Mouse (Mus musculus) limb, embryonic 11.5 days (tissue): ENCODE results near the gene Tecpr1. TPM values are rescaled to one million over a fixed set of nuclear protein-coding genes. Genes with fewer than 3 reads are reported as not detected.

Experiments used
- ATAC-seq: fragments of 200-750 bp; cut with Nextera tagmentation; 2 replicates; pipeline ENCODE4 v1.8.0; 2017; ENCODE audit warnings: low read depth; ENCODE audit not compliant: insufficient number of reproducible peaks, low FRiP score, low TSS enrichment
- DNase-seq: peaks from one replicate; pipeline ENCODE4 v3.0.0-alpha.2; 2015; ENCODE audit warnings: low spot score
- H3K27ac ChIP-seq: fragments of 300-500 bp; sonication (generic); replicated peaks from 2 replicates; pipeline ENCODE4 v1.5.1; 2014; ENCODE audit warnings: low read depth, mild to moderate bottlenecking, low read length
- H3K27me3 ChIP-seq: fragments of 300-500 bp; sonication (generic); 2 replicates; pipeline ENCODE4 v1.6.1; 2014; ENCODE audit warnings: mild to moderate bottlenecking, low read length, mixed read lengths; ENCODE audit not compliant: control insufficient read depth, insufficient read depth
- H3K36me3 ChIP-seq: fragments of 300-500 bp; sonication (generic); 2 replicates; pipeline ENCODE4 v1.6.1; 2014; ENCODE audit warnings: mild to moderate bottlenecking, low read length, moderate library complexity, mixed read lengths; ENCODE audit not compliant: control insufficient read depth, insufficient read depth
- H3K4me1 ChIP-seq: fragments of 300-500 bp; sonication (generic); 2 replicates; pipeline ENCODE4 v1.6.1; 2014; ENCODE audit warnings: low read length, mixed read lengths; ENCODE audit not compliant: control insufficient read depth, insufficient read depth
- H3K4me2 ChIP-seq: fragments of 300-500 bp; sonication (generic); 2 replicates; pipeline ENCODE4 v1.6.1; 2014; ENCODE audit warnings: low read depth, mild to moderate bottlenecking, moderate library complexity; ENCODE audit not compliant: severe bottlenecking
- H3K4me3 ChIP-seq: fragments of 300-500 bp; sonication (generic); 2 replicates; pipeline ENCODE4 v1.5.1; 2014; ENCODE audit warnings: low read depth, low read length
- H3K9ac ChIP-seq: fragments of 300-500 bp; sonication (generic); 2 replicates; pipeline ENCODE4 v1.6.1; 2014; ENCODE audit warnings: mild to moderate bottlenecking, low read length
- H3K9me3 ChIP-seq: fragments of 300-500 bp; sonication (generic); 2 replicates; pipeline ENCODE4 v1.6.1; 2016; ENCODE audit warnings: low read length; ENCODE audit not compliant: control insufficient read depth
- WGBS: fragments of 180-500 bp; shearing (Covaris S2); extraction: QIAGEN DNeasy Blood & Tissue Kit; methylation state at CpG from one replicate; pipeline ENCODE4 v1.1.7; 2014; 5-methylcytosine and 5-hydroxymethylcytosine counted together
- polyA plus RNA-seq: library from polyadenylated mRNA; unstranded; fragments of >200 nt; fragmentation: Nextera tagmentation; extraction: Ambion mirVana; gene quantifications from 2 replicates; pipeline ENCODE4 v1.2.1, GENCODE M21; 2014

The Tecpr1 gene
- polyA plus RNA-seq, 1 experiment from 2014 or later = 11.3 TPM

DNA sequence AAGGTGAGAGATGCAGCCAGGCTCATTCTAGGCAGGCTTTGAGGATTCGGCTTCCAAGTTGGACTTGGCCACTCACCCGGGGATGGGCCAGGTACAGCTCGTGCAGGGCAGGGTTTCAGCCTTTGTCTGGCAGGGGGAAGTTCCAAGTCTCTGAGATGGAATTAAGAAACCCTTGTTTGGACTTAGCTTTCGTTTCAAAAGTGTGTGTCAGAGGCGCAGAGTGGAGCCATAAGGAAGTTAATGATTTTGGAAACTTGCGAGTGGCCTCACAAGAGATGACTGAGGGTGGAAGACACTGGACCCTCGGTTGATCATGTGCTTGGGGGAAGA is 33.1 kb upstream of the Tecpr1 start:
- Histone ChIP-seq H3K4me2 (peak overlapping the region; percentile 86), H3K27ac (peak overlapping the region; percentile 87), H3K27me3 (no peaks in the 10 kb centered on the region), H3K9me3 (no peaks in the 10 kb centered on the region), H3K9ac (peak overlapping the region; percentile 95), H3K36me3 (no peaks in the 10 kb centered on the region; the same call in 1 of the 2 replicates), H3K4me1 (peaks cover 28% of the 10 kb centered on the region), H3K4me3 (peak overlapping the region; percentile 98)
- DNase-seq (no peak), ATAC-seq (no peak)
- WGBS = 11% methylated on average over 7 of the region's 7 CpGs

DNA sequence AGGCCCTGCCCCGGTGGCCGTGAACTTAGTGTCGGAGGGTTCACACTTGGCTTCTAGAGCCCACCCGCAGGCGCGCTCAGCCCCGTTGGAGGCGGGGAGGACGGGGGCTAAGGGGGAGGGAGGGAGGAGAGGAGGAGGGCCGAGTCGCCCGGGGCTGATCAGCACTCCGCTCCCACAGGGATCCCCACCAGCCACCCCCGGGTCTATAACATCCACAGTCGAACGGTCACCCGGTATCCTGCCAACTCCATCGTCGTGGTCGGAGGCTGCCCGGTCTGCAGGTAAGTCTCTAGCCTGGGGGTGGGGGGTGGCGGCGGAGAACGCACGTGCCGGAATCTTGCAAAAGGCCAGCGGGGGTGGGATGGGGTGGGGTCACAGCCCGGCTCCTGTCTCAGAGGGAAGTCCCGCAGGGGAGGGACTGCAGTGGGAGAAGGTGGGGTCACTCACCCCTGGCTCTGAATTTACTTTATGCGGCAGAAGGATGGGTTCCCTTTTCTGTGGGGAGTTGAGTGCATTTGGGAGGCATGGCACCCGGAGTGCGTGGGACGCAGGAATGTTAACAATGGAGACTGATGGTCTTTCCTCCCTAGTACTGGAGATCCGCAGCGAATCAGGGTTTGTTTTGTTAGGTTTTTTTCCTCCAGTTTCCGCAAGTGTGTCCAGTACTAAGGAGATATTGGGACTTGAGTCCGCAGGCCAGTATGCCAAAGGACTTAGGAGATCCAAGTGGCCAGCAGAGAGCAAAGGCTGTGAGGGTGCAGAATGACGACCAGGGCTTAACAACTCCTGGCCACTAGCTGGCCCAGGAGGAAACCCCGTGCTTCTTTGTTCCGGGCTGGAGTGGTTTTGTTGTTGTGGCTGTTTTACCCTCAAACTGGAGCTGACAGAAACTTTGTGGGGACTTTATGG is 32.5 kb upstream of the Tecpr1 start:
- Histone ChIP-seq H3K4me2 (peak overlapping the region; percentile 86), H3K9ac (peak overlapping the region; percentile 95), H3K4me3 (peak overlapping the region; percentile 98), H3K4me1 (peaks cover 28% of the 10 kb centered on the region), H3K27ac (peak overlapping the region; percentile 87), H3K9me3 (no peaks in the 10 kb centered on the region), H3K36me3 (no peaks in the 10 kb centered on the region; the same call in 1 of the 2 replicates), H3K27me3 (no peaks in the 10 kb centered on the region)
- DNase-seq (peak; percentile 78), ATAC-seq (peak; percentile 45)
- WGBS = under 1% methylated on average over 37 of the region's 40 CpGs

DNA sequence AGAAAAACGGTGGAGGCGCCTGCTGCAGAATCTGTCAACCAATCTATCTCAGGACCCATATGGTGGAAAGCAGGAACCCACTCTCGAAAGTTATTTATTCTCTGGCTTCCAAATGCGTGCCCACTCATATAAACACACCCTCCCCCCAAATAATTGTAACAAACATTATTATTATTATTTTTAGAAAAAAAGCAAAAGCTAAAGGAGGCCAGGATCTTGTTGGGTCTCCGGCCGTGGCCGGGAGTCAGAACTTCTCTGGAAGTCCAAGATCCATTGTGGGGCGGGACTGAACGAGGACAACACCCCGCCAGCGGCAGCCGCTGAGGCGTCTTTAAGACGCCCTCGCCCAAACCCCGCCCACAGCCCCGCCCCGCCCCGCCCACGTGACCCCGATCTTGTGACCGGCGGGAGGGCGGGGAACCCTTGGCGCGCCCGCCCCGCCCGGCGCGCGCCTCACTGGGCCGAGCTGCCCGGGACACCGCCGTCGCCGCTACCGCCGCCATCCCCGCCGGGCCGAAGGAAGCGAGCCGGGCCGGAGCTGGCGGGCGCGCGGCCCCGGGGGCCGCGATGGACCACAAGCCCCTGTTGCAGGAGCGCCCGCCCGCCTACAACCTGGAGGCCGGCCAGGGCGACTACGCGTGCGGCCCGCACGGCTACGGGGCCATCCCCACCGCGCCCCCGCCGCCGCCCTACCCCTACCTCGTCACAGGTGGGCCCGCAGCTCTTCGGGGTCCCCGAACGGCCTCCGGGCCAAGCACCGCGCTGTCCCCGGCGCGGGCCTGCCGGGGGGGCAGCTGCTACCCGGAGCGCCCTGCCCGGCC is 31.6 kb upstream of the Tecpr1 start:
- under 1% methylated on average over 62 of the region's 84 CpGs for WGBS
- Histone ChIP-seq H3K27me3 (no peaks in the 10 kb centered on the region), H3K36me3 (no peaks in the 10 kb centered on the region; the same call in 1 of the 2 replicates), H3K27ac (peak overlapping the region; percentile 87), H3K9ac (peak overlapping the region; percentile 95), H3K4me2 (peak overlapping the region; percentile 86), H3K9me3 (no peaks in the 10 kb centered on the region; the same call in 1 of the 2 replicates), H3K4me3 (peak overlapping the region; percentile 98), H3K4me1 (peaks cover 28% of the 10 kb centered on the region)
- peak; percentile 88 for DNase-seq
- ATAC-seq = peak; percentile 83

DNA sequence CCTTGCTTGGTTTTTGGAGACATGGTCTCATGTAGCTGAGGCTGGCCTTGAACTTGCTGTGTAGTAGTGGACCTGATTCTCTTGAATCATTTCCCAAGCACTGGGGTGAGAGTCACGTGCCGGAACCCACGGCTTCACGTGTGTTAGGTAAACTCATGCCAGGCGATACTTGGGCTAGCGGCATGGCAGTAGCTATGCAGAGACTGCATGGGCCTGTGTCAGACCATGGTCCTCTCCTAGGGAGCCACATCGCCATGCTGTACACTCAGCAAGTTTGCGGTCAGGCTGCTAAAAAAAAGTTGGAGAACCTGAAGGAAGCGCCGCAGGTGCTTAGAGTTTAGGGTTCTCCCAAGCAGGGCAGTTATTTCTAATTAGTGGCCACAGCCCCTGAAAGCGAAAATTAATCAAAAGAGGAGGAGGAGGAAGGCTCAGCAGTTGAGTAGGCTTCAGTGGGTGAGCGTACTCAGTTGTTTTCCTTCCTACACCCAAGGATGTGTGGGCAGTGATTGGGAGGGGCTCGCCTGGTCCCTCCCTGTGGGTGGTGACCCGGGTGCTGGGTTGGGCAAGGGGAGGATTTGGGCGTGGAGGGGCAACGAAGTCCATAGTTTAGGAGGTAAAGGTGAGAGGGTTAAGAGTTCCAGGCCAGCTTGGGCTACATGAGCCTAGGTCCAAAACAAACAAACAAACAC is 30.9 kb upstream of the Tecpr1 start:
- ATAC-seq (peak; percentile 11; the same call in 1 of the 2 replicates), DNase-seq (peak; percentile 43)
- Histone ChIP-seq H3K9me3 (no peaks in the 10 kb centered on the region; the same call in 1 of the 2 replicates), H3K9ac (peak overlapping the region; percentile 30; the same call in 1 of the 2 replicates), H3K36me3 (no peaks in the 10 kb centered on the region; the same call in 1 of the 2 replicates), H3K4me1 (peaks cover 27% of the 10 kb centered on the region), H3K4me3 (peak overlapping the region; percentile 98), H3K4me2 (peak overlapping the region; percentile 43), H3K27ac (no peak overlapping the region), H3K27me3 (no peaks in the 10 kb centered on the region)
- 53% methylated on average over 16 of the region's 16 CpGs for WGBS

DNA sequence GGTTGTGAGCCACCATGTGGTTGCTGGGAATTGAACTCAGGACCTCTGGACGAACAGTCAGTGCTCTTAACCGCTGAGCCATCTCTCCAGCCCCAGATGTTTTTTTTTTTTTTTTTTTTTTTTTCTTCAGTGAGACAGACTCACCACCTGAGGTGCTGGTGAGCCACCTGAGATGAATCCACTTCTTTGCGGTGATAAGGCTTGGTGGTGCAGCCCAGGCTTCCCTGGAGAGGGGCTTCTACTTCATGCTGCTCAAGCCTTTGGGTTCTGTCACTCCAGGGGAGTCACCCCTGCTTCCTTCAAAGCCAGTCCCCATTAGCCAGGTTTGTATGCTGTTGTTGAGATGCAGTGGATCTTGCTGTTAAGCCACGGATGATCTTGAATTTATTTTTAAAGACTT is 29.8 kb upstream of the Tecpr1 start:
- H3K9me3 ChIP-seq = no peaks in the 10 kb centered on the region; the same call in 1 of the 2 replicates
- peaks cover 19% of the 10 kb centered on the region for H3K4me1 ChIP-seq
- no peak overlapping the region for H3K27ac ChIP-seq
- H3K36me3 ChIP-seq = no peaks in the 10 kb centered on the region
- WGBS = 81% methylated on average over 4 of the region's 4 CpGs
- no peak overlapping the region for H3K4me3 ChIP-seq
- no peak overlapping the region for H3K9ac ChIP-seq
- no peak for ATAC-seq
- no peak for DNase-seq
- H3K4me2 ChIP-seq = no peak overlapping the region
- H3K27me3 ChIP-seq = no peaks in the 10 kb centered on the region

DNA sequence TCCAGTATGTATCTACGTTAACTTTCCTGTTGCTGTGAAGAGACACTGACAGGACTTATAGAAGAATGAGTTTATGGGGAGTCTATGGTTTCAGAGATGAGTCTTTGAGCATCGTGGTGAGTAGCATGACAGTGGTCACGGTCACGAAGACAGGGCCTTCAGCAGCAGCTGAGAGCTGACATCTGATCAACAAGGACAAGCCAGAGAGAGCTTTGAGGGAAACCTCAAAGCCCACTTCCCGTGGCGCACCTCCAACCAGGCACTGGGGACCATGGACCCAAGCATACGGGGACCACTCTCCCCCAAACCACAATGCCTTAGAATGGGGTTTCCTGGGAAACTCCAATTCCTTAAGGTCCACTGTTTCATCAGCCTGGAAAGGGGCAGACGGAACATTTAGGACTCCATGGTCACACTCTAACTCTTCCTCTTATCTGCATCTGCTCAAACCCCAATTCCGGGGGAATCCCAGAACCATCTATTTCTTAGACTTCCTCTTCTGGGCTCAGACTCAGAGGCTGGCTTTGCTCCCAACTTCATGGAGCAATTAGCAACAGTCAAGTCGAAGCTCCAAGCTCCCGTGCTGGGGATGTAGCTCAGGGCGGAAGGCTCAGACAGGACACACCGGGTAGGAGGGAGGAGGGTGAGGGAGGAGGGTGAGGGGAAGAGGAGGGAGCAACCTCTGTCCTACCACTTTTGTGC is 28.6 kb upstream of the Tecpr1 start:
- no peak for DNase-seq
- H3K9me3 ChIP-seq = no peaks in the 10 kb centered on the region; the same call in 1 of the 2 replicates
- ATAC-seq = no peak
- H3K27ac ChIP-seq = no peak overlapping the region
- no peak overlapping the region for H3K4me2 ChIP-seq
- H3K4me3 ChIP-seq = no peak overlapping the region
- WGBS = 91% methylated on average over 13 of the region's 13 CpGs
- no peaks in the 10 kb centered on the region for H3K36me3 ChIP-seq
- H3K4me1 ChIP-seq = peaks cover 7% of the 10 kb centered on the region
- no peaks in the 10 kb centered on the region for H3K27me3 ChIP-seq
- H3K9ac ChIP-seq = no peak overlapping the region

DNA sequence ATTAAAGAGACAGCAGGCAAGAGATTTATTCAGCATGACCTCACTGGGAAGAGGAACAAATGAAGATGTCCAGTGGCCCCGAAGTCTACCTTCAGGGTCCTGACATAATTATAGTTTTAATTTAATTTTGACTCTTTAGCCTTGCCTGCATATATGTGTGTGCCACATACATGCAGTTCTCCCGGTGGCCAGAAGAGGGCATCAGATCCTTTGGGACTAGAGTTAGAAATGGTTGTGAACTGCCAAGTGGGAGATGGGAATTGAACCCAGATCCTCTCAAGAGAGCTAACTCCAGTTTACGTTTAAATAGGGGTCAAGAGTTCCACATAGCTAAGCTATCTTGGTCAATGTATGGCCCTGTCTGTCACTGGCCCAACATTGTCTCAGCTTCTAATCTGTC is 26.5 kb upstream of the Tecpr1 start:
- 79% methylated on average over 3 of the region's 3 CpGs for WGBS

More for the DNA sequence above, 26.5 kb upstream of the Tecpr1 start:
- Histone ChIP-seq H3K27me3 (no peaks in the 10 kb centered on the region), H3K4me1 (0 out of 2 replicates have a peak, but pooled peaks cover 3% of the 10 kb centered on the region), H3K9ac (no peak overlapping the region), H3K4me3 (no peak overlapping the region), H3K4me2 (no peak overlapping the region), H3K27ac (no peak overlapping the region), H3K36me3 (no peaks in the 10 kb centered on the region), H3K9me3 (no peaks in the 10 kb centered on the region; the same call in 1 of the 2 replicates)
- ATAC-seq (no peak), DNase-seq (no peak)
